Mouse (Mus musculus) embryo, embryonic 10 days (tissue): ENCODE results near the gene Cd163l1.

Source experiments
- DNase-seq: peaks from one replicate; pipeline ENCODE4 v3.0.0-alpha.2; 2015; ENCODE audit warnings: low spot score

Cd163l1 gene

DNA sequence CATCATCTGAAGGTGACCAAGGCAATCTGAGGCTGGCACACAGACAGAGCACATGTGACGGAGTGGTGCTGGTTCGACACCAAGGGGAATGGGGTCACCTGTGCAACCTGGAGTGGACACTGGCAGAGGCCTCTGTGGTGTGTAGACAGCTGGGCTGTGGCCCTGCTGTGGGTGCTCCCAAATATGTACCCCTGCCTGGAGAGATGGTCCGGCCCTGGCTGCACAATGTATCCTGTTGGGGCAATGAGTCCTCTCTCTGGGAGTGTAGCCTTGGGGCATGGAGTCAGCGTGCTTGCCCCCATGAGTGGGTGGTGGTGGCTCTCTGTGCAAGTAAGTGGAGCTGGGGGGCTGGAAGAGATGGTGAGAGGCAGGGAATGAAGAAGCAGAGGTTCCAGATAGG is 2.3 kb downstream of the Cd163l1 start:
- no peak for DNase-seq

DNA sequence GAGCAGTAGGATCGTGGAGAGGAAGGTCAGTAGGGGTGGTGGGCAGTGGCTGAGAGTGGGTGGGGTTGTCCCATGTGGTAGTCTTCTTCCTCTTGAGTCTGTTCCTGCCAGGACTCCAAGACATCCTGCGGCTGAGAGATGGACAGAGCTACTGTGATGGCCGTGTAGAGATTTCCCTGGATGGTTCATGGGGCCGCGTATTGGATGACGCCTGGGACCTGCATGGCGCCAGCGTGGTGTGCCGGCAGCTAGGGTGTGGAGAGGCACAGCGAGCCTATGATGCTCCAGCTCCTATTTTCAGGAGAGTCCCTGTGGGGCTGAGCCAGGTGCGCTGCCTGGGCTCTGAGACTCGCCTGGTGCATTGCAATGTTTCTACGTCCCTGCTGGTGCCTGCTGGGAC is 6.1 kb downstream of the Cd163l1 start:
- no peak for DNase-seq

DNA sequence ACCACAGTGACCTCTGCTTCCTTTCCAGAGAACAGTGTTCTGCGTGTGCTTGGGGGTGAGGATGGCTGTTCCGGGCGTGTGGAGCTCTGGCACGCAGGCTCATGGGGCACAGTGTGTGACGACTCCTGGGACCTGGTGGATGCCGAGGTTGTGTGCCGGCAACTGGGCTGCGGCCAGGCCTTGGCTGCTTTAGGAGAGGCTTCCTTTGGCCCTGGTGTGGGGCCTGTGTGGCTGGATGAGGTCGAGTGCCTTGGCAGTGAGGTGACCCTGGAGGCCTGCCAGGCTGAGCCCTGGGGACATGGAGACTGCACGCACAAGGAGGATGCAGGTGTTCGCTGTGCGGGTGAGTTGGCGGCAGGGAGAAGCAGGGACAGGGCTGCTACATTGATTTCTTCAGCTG is 10.4 kb downstream of the Cd163l1 start:
- DNase-seq, result no peak

DNA sequence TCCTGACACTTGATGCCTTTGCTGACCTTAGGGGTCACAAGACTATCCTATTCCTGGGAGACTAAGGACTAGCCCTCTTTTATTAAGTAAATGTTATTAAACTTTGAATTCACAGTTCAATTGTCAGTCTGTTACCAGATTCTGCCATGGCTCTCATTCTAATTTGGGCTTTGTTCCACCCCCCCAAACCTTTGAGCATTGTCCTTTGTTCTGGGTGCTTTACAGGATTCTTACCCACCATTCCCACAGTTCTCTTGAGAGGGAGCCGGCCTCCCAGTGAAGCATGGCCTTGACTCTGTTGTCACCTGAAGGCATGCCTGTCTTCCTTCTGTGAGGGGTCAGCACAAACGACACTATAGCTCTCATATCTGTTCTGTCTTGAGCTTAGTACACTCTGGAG is 13.0 kb downstream of the Cd163l1 start:
- DNase-seq, result no peak

DNA sequence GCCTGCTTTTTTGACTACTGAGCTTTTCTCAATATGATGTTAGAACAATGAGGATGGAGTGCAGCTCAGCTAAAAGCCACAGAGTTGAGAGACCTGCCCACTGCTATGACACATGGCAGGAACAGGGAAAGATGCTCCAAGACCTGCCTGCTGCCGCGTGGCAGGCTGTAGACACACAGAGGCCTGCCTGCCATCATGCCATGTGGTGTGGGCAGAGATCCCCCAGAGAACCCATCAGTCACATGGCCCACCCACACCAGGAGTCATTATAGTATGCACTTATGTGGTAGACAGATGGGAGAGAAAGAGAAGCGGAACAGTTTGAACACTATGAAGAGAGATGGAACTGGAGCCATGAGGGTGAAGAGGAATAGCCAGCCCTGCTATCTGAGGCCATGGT is 15.6 kb downstream of the Cd163l1 start:
- DNase-seq, result no peak

DNA sequence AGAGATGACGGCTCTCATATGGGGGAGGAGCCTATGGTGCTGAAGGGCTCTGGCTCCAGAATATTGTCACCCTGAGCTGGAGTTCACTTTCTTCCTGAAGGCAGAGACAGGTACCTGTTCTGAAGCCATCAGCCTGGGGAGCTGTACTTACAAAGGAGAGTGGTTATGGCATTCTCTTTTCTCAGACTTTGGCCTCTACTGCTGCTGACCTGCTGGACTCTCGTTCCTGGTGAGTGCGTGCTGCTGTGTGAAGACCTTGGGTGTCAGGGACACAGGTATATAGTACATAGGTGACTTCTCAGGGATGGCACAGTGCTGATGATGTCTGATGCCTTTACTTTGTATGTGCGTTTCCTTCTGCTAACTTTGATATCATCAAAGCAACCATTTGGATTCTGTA is 29.1 kb downstream of the Cd163l1 start, which contains the start of gene 5830411N06Rik:
5830411N06Rik (plus strand) TSS at position 69 of the 400 bp plus-strand sequence.
- DNase-seq, result no peak

DNA sequence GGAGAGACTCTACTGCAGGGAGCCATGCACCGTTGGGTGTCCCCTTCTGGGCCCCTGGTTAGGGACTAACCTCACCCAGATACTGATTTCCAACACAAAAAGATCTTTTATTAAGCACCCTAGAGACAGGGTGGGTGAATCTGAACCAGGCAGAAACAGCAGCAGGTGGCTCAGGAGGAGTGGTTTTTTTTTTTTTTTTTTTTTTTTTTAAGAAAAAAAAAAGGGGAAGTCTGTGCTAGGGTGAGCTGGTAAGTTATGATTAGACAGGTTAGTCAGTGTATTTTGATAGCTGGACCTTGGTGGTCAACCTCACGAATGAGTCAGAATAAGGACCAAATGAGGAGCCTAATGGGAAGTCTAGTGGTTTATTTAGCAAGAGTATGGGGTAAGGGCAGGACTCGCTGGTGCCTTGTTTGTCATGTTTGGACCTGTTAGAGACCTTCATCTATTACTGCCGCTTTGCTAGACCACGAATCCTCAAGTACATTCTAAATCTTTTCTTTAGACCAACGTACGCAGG is 35.8 kb downstream of the Cd163l1 start:
- no peak for DNase-seq
